Comparison of ENCODE assay signal across 35 mouse cellular contexts in genomic region chr8:88983468-88983867, GRCm38 (mm10).
"Had no signal": no experiment of that assay in that cellular context is flagged by ENCODE, and none has a peak within 500 bp of the region (broad histone marks: within the 10 kb centered on the region; RNA-seq: fewer than 3 reads in every experiment).

No protein-coding gene starts in this region.

- H3K9me3 ChIP-seq: heart, embryonic 10.5 days; heart, embryonic 12.5 days; heart, embryonic 13.5 days; heart, embryonic 15.5 days; hindbrain, embryonic 10.5 days; hindbrain, embryonic 12.5 days; hindbrain, embryonic 13.5 days; hindbrain, embryonic 15.5 days; intestine, embryonic 15.5 days; kidney, embryonic 15.5 days had no signal

- H3K36me3 ChIP-seq: heart, embryonic 10.5 days; heart, embryonic 12.5 days; heart, embryonic 13.5 days; heart, embryonic 15.5 days; hindbrain, embryonic 10.5 days; hindbrain, embryonic 12.5 days; hindbrain, embryonic 13.5 days; hindbrain, embryonic 15.5 days; intestine, embryonic 15.5 days; kidney, embryonic 15.5 days had no signal

- H3K4me2 ChIP-seq: heart, embryonic 11.5 days; heart, embryonic 12.5 days; heart, embryonic 13.5 days; heart, embryonic 15.5 days; hindbrain, embryonic 12.5 days; hindbrain, embryonic 13.5 days; hindbrain, embryonic 14.5 days; hindbrain, embryonic 15.5 days; intestine, embryonic 15.5 days; kidney, embryonic 15.5 days had no signal

- H3K4me1 ChIP-seq: heart, embryonic 12.5 days; heart, embryonic 13.5 days; heart, embryonic 15.5 days; hindbrain, embryonic 12.5 days; hindbrain, embryonic 13.5 days; hindbrain, embryonic 15.5 days; intestine, embryonic 15.5 days; kidney, embryonic 15.5 days had no signal

- H3K27me3 ChIP-seq: heart, embryonic 15.5 days; hindbrain, embryonic 15.5 days; intestine, embryonic 15.5 days; kidney, embryonic 15.5 days had no signal

- H3K27ac ChIP-seq: heart, embryonic 10.5 days; heart, embryonic 13.5 days; heart, embryonic 15.5 days; hindbrain, embryonic 10.5 days; hindbrain, embryonic 12.5 days; hindbrain, embryonic 13.5 days; hindbrain, embryonic 14.5 days; hindbrain, embryonic 15.5 days; hindbrain, postnatal 0 days; intestine, embryonic 15.5 days; kidney, embryonic 15.5 days; kidney, postnatal 0 days; layer of hippocampus, adult 2 months had no signal

- DNase-seq: heart, postnatal 10 days; heart, postnatal 14 days; heart, postnatal 36 days; heart, postnatal 4 days; kidney, adult 11 months; kidney, adult 18-20 months; kidney, adult 2 months; kidney, adult 8-10 months; kidney, adult 9 months; kidney, postnatal 10 days; kidney, postnatal 14 days; kidney, postnatal 25 days; kidney, postnatal 36 days; kidney, postnatal 4 days; layer of hippocampus, adult 9-11 months; layer of hippocampus, postnatal 36 days had no signal

- H3K9ac ChIP-seq: heart, embryonic 12.5 days; heart, embryonic 13.5 days; heart, embryonic 15.5 days; hindbrain, embryonic 12.5 days; hindbrain, embryonic 13.5 days; hindbrain, embryonic 14.5 days; hindbrain, embryonic 15.5 days; intestine, embryonic 15.5 days; kidney, embryonic 15.5 days had no signal

- H3K4me3 ChIP-seq: heart, embryonic 10.5 days; heart, embryonic 12.5 days; heart, embryonic 13.5 days; heart, embryonic 15.5 days; hindbrain, embryonic 10.5 days; hindbrain, embryonic 12.5 days; hindbrain, embryonic 13.5 days; hindbrain, embryonic 15.5 days; intestine, embryonic 15.5 days; kidney, embryonic 15.5 days; layer of hippocampus, adult 2 months had no signal

- ATAC-seq: hindbrain, embryonic 16.5 days; hindbrain, postnatal 0 days; inflammation-experienced regulatory T-cells, adult 6 months; intestine, embryonic 15.5 days; intestine, embryonic 16.5 days; intestine, postnatal 0 days had no signal
